Mouse (Mus musculus) heart, embryonic 14.5 days (tissue): ENCODE results near the gene Map4k4. TPM values are rescaled to one million over a fixed set of nuclear protein-coding genes. Genes with fewer than 3 reads are reported as not detected.

Experiments
- ATAC-seq: fragments of 200-750 bp; cut with Nextera tagmentation; 2 replicates; pipeline ENCODE4 v1.8.0; 2017; ENCODE audit warnings: low read depth, moderate TSS enrichment; ENCODE audit not compliant: insufficient number of reproducible peaks, insufficient read depth, low FRiP score
- H3K27ac ChIP-seq, 2 experiments: fragments of 200-500 bp in 1 of 2; fragments of 300-500 bp in 1 of 2; sonication (generic) in 1 of 2; replicated peaks in 1 of 2; 2 replicates each; pipeline ENCODE4 v1.5.1; 2012 to 2014; ENCODE audit warnings: low read depth in 2 of 2, low read length in 2 of 2, control low read depth in 1 of 2, mild to moderate bottlenecking in 1 of 2, mixed read lengths in 1 of 2; ENCODE audit not compliant: control insufficient read depth in 1 of 2, insufficient read depth in 1 of 2
- H3K27me3 ChIP-seq: fragments of 300-500 bp; sonication (generic); 2 replicates; pipeline ENCODE4 v1.6.1; 2014; ENCODE audit warnings: mild to moderate bottlenecking, low read length, control low read depth; ENCODE audit not compliant: control insufficient read depth, insufficient read depth
- H3K36me3 ChIP-seq: fragments of 300-500 bp; sonication (generic); 2 replicates; pipeline ENCODE4 v1.6.1; 2014; ENCODE audit warnings: mild to moderate bottlenecking, control low read depth, low read length, mixed read lengths; ENCODE audit not compliant: control insufficient read depth, insufficient read depth
- H3K4me1 ChIP-seq, 2 experiments: fragments of 200-500 bp in 1 of 2; fragments of 300-500 bp in 1 of 2; sonication (generic) in 1 of 2; 2 replicates each; pipeline ENCODE4 v1.6.1; 2012 to 2014; ENCODE audit warnings: low read length in 2 of 2, control low read depth in 1 of 2, mixed read lengths in 1 of 2; ENCODE audit not compliant: control insufficient read depth in 2 of 2, insufficient read depth in 2 of 2
- H3K4me2 ChIP-seq: fragments of 300-500 bp; sonication (generic); 2 replicates; pipeline ENCODE4 v1.6.1; 2014; ENCODE audit warnings: mild to moderate bottlenecking, low read length
- H3K4me3 ChIP-seq, 2 experiments: fragments of 200-500 bp in 1 of 2; fragments of 300-500 bp in 1 of 2; sonication (generic) in 1 of 2; 2 replicates each; pipeline ENCODE4 v1.5.1; 2012 to 2014; ENCODE audit warnings: low read length in 2 of 2, mild to moderate bottlenecking in 2 of 2, control low read depth in 1 of 2, low read depth in 1 of 2, moderate library complexity in 1 of 2; ENCODE audit not compliant: control insufficient read depth in 1 of 2, insufficient read depth in 1 of 2
- H3K9ac ChIP-seq: fragments of 300-500 bp; sonication (generic); 2 replicates; pipeline ENCODE4 v1.6.1; 2014; ENCODE audit warnings: mild to moderate bottlenecking, low read length
- H3K9me3 ChIP-seq: fragments of 300-500 bp; sonication (generic); 2 replicates; pipeline ENCODE4 v1.6.1; 2016; ENCODE audit warnings: low read length, control low read depth; ENCODE audit not compliant: control insufficient read depth
- WGBS: fragments of 180-500 bp; shearing (Covaris S2); extraction: QIAGEN DNeasy Blood & Tissue Kit; methylation state at CpG from one replicate; pipeline ENCODE4 v1.1.7; 2014; 5-methylcytosine and 5-hydroxymethylcytosine counted together
- polyA plus RNA-seq: library from polyadenylated mRNA; unstranded; fragments of >200 nt; fragmentation: Nextera tagmentation; extraction: Ambion mirVana; gene quantifications from 2 replicates; pipeline ENCODE4 v1.2.1, GENCODE M21; 2014

Map4k4 gene
- polyA plus RNA-seq, 1 experiment from 2014 or later: 34.5 TPM

DNA sequence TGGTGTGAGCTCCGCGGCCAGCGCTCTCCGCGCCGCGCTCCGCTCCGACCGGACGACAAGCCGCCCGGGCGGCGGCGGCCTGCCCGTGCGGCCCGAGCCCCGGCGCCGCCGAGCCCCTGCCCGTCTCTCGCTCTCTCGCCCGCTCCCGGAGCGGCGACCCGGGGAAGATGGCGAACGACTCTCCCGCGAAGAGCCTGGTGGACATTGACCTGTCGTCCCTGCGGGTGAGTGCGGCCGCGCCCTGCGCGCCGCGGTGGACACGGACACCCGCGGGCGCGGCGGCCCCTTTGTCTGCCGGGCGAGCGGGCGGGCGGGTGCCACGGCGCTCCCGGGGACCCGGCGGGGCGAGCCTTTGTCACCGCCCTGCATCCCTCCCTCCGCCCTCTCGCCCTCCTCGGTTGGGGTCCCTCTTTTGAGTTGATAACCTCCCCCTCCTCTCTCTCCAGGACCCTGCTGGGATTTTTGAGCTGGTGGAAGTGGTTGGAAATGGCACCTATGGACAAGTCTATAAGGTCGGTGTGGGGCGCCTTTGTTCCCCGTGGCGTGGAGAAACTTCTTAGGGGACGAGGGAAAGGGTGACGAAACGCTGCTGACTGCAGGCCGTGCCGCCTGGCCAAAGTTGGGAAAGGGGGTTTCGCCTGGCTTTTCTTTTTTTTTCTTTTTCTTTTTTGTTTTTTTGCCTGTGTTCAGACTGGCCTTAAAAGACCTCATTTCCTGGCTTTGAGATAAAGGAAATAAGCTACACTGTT is 524 bp downstream of the Map4k4 start:
- peak; percentile 32 for ATAC-seq

GRCm38 (mm10) chr1:39901851-39902703 is 1.4 kb downstream of the Map4k4 start:
- Histone ChIP-seq H3K4me3 (peak overlapping the region; percentile 96 to 99), H3K9me3 (no peaks in the 10 kb centered on the region), H3K27ac (peak overlapping the region; percentile 96 to 98), H3K4me2 (peak overlapping the region; percentile 70), H3K36me3 (peaks cover 20% of the 10 kb centered on the region), H3K4me1 (peaks cover 11 to 41% of the 10 kb centered on the region in 2 experiments), H3K9ac (peak overlapping the region; percentile 99), H3K27me3 (no peaks in the 10 kb centered on the region)
- no peak for ATAC-seq
- WGBS: under 1% methylated on average over 26 of the region's 26 CpGs

More for the DNA sequence above, 524 bp downstream of the Map4k4 start:
- peak overlapping the region; percentile 99 for H3K9ac ChIP-seq
- H3K4me3 ChIP-seq: peak overlapping the region; percentile 96 to 99
- WGBS: 0% methylated on average over 73 of the region's 75 CpGs
- peak overlapping the region; percentile 96 to 98 for H3K27ac ChIP-seq
- H3K4me2 ChIP-seq: peak overlapping the region; percentile 70
- no peaks in the 10 kb centered on the region for H3K27me3 ChIP-seq
- peaks cover 17% of the 10 kb centered on the region for H3K36me3 ChIP-seq
- H3K9me3 ChIP-seq: no peaks in the 10 kb centered on the region
- peaks cover 13 to 41% of the 10 kb centered on the region in 2 experiments for H3K4me1 ChIP-seq

GRCm38 (mm10) chr1:39902704-39903151 is 2.0 kb downstream of the Map4k4 start:
- no peak for ATAC-seq
- peak overlapping the region; percentile 99 for H3K9ac ChIP-seq
- no peaks in the 10 kb centered on the region for H3K9me3 ChIP-seq
- 3% methylated on average over 3 of the region's 3 CpGs for WGBS
- H3K36me3 ChIP-seq: peaks cover 25% of the 10 kb centered on the region
- peak overlapping the region; percentile 96 to 99 for H3K4me3 ChIP-seq
- H3K27me3 ChIP-seq: no peaks in the 10 kb centered on the region
- peak overlapping the region; percentile 96 to 98 for H3K27ac ChIP-seq
- peak overlapping the region; percentile 70 for H3K4me2 ChIP-seq
- peaks cover 11 to 48% of the 10 kb centered on the region in 2 experiments for H3K4me1 ChIP-seq

GRCm38 (mm10) chr1:39904720-39905119 is 4.0 kb downstream of the Map4k4 start:
- no peak for ATAC-seq
- Histone ChIP-seq H3K9me3 (no peaks in the 10 kb centered on the region), H3K27me3 (no peaks in the 10 kb centered on the region), H3K36me3 (peaks cover 29% of the 10 kb centered on the region), H3K27ac (no peak overlapping the region), H3K4me2 (0 out of 2 replicates have a peak overlapping the region, but pooled peaks have one; percentile 3), H3K9ac (no peak overlapping the region), H3K4me3 (no peak overlapping the region), H3K4me1 (peaks cover 14 to 57% of the 10 kb centered on the region in 2 experiments)
- WGBS: 90% methylated on average over 3 of the region's 3 CpGs

DNA sequence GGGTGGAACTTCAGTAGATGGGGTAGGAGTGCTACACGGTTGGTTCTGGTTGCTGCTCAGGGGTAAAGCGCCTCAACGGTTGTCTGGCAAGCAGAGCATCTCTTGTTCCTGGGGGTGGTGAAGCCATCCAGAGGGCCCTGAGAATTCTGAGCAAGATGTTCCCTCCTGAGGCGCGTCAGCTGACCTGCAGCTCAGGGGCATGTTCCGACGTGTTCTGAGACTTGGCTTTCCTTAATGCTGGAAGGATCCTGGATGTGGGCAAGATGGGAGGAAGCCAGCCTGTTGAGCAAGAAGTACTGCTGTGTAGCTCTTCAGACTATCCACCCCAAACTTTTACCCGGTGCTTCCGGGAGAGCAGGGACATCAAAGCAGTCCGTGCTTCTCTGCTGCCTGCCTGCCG is 6.2 kb downstream of the Map4k4 start:
- WGBS: 55% methylated on average over 11 of the region's 11 CpGs
- no peaks in the 10 kb centered on the region for H3K9me3 ChIP-seq
- H3K4me3 ChIP-seq: no peak overlapping the region
- peak overlapping the region; percentile 25 for H3K4me2 ChIP-seq
- H3K9ac ChIP-seq: no peak overlapping the region
- peaks cover 23 to 76% of the 10 kb centered on the region in 2 experiments for H3K4me1 ChIP-seq
- peaks cover 47% of the 10 kb centered on the region for H3K36me3 ChIP-seq
- no peak overlapping the region for H3K27ac ChIP-seq
- no peaks in the 10 kb centered on the region for H3K27me3 ChIP-seq
- ATAC-seq: no peak

DNA sequence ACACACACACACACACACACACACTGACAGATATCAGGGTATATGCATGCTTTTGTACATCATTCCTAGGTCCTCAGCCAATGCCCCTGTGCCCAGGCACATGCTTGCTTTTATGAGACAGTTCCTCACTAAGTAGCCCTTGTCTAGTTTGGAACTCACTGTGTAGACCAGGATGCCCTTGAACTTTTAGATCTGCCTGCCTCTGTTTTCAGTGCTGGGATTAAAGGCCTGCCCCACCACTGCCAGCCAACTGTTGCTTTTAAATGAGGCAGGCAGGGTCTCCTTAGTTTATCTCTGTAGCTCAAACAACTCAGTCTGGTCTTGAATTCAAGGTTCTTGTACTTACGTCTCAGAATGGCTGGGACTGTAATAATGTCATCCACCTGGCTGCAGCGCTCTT is 8.3 kb downstream of the Map4k4 start:
- H3K4me2 ChIP-seq: no peak overlapping the region
- H3K9ac ChIP-seq: no peak overlapping the region
- no peak for ATAC-seq
- H3K9me3 ChIP-seq: no peaks in the 10 kb centered on the region
- peaks cover 50% of the 10 kb centered on the region for H3K36me3 ChIP-seq
- H3K4me1 ChIP-seq: peaks cover 23 to 72% of the 10 kb centered on the region in 2 experiments
- WGBS: 88% methylated on average over 2 of the region's 2 CpGs
- H3K27ac ChIP-seq: no peak overlapping the region; a peak in 1 of 4 replicates
- no peak overlapping the region for H3K4me3 ChIP-seq
- H3K27me3 ChIP-seq: no peaks in the 10 kb centered on the region

GRCm38 (mm10) chr1:39911446-39911845 is 10.7 kb downstream of the Map4k4 start:
- WGBS: 48% methylated on average over 3 of the region's 3 CpGs
- no peak overlapping the region for H3K9ac ChIP-seq
- 0 out of 2 replicates have a peak, but pooled peaks cover 3% of the 10 kb centered on the region for H3K9me3 ChIP-seq
- H3K27me3 ChIP-seq: no peaks in the 10 kb centered on the region
- no peak overlapping the region for H3K4me3 ChIP-seq
- H3K36me3 ChIP-seq: peaks cover 46% of the 10 kb centered on the region
- no peak overlapping the region for H3K27ac ChIP-seq
- no peak overlapping the region for H3K4me2 ChIP-seq
- H3K4me1 ChIP-seq: peaks cover 15 to 59% of the 10 kb centered on the region in 2 experiments
- ATAC-seq: no peak
